In the genomic region with DNA sequence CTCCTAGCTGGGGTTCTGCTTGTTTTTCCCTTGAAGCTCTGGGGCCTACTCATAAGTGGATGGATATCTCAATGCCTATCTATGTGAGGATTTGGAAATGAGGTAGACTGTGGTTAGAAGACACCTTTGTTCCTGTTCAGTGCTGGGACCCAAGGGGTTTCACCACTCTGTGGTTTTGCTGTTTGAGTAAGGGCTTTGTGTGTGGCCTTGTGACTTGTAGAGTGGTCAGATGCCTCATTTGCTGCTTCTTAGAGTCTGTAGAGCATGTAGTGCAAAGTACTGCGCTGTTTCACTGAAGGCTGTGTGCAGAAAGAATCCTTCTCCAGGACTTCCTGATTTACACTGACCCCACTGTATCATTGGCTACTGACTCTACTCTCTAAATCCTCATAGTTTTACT, we compare ENCODE assay signal across 21 mouse cellular contexts.
DNase-seq lines count a peak whose midpoint lies in the region; ATAC-seq and TF ChIP-seq lines count a peak whose summit lies in the region.
"Had no signal": no experiment of that assay in that cellular context is flagged by ENCODE, and none has a peak within 500 bp of the region (broad histone marks: within the 10 kb centered on the region; RNA-seq: fewer than 3 reads in every experiment).

No protein-coding gene starts in this region.

- H3K4me3 ChIP-seq in forebrain, postnatal 0 days (ENCODE audit: low read depth, low read length), result no peak overlapping the region
- H3K4me3 ChIP-seq: embryonic facial prominence, embryonic 13.5 days; heart, embryonic 12.5 days; hindbrain, embryonic 12.5 days; kidney, embryonic 15.5 days; limb, embryonic 15.5 days; midbrain, embryonic 10.5 days had no signal

- H3K36me3 ChIP-seq in forebrain, postnatal 0 days (ENCODE audit: insufficient read depth), result no peaks in the 10 kb centered on the region
- H3K36me3 ChIP-seq: embryonic facial prominence, embryonic 13.5 days; heart, embryonic 12.5 days; hindbrain, embryonic 12.5 days; kidney, embryonic 15.5 days; limb, embryonic 15.5 days; midbrain, embryonic 10.5 days had no signal

- DNase-seq in cerebellum, adult 9-10 months, result peak; percentile 26
- no peak for DNase-seq in cerebellum, adult 8-10 months
- DNase-seq in 416B (ENCODE audit: low read depth) (peak; percentile 77), Patski (ENCODE audit: low read depth, low spot score) (peak; percentile 35)
- DNase-seq in adrenal gland, adult 8-10 months, result no peak
- no peak for DNase-seq in forebrain, postnatal 0 days
- DNase-seq: adrenal gland, postnatal 36 days; B cell, adult 2 months; heart, postnatal 14 days; kidney, postnatal 4 days; lung, adult 2 months; lung, postnatal 36 days; retina, postnatal 1 day; thymus, postnatal 14 days had no signal

- in situ Hi-C loops in Patski (cut with MboI; ENCODE audit: low pct_unique_long_range_greater_than_20kb), result no loop called here

- H3K27me3 ChIP-seq in Patski, result no peaks in the 10 kb centered on the region
- H3K27me3 ChIP-seq in forebrain, postnatal 0 days (ENCODE audit: insufficient read depth, low read length), result no peaks in the 10 kb centered on the region
- H3K27me3 ChIP-seq: embryonic facial prominence, embryonic 13.5 days; heart, embryonic 12.5 days; hindbrain, embryonic 12.5 days; kidney, embryonic 15.5 days; limb, embryonic 15.5 days had no signal

- H3K27ac ChIP-seq in forebrain, postnatal 0 days (ENCODE audit: low read depth, low read length), result no peak overlapping the region
- H3K27ac ChIP-seq: embryonic facial prominence, embryonic 13.5 days; hindbrain, embryonic 12.5 days; kidney, embryonic 15.5 days; midbrain, embryonic 10.5 days had no signal

- POLR2A ChIA-PET in Patski (lab: Charles Lee), result no interaction called here

- WGBS in forebrain, postnatal 0 days, result 97% methylated on average over 1 of the region's 1 CpGs

- H3K9me3 ChIP-seq in forebrain, postnatal 0 days (ENCODE audit: low read length), result no peaks in the 10 kb centered on the region
- H3K9me3 ChIP-seq: embryonic facial prominence, embryonic 13.5 days; heart, embryonic 12.5 days; hindbrain, embryonic 12.5 days; kidney, embryonic 15.5 days; limb, embryonic 15.5 days; midbrain, embryonic 10.5 days had no signal

- H3K4me1 ChIP-seq in forebrain, postnatal 0 days (ENCODE audit: insufficient read depth), result no peaks in the 10 kb centered on the region
- H3K4me1 ChIP-seq: embryonic facial prominence, embryonic 13.5 days; heart, embryonic 12.5 days; hindbrain, embryonic 12.5 days; kidney, embryonic 15.5 days; limb, embryonic 15.5 days had no signal

- peak; percentile 69 for ATAC-seq in Patski
- ATAC-seq in megakaryocyte progenitor cell, adult 5-6 weeks (replicated peaks; ENCODE audit: poor library complexity), result peak; percentile 85
- ATAC-seq in forebrain, postnatal 0 days, result no peak

- CTCF ChIA-PET in Patski (lab: Charles Lee), result interaction anchor here (1.0 kb wide), 1 partner anchor 54 kb away, joined by 3 read pairs; no protein-coding TSS in a partner anchor

- H3K9ac ChIP-seq in forebrain, postnatal 0 days, result no peak overlapping the region
- H3K9ac ChIP-seq: embryonic facial prominence, embryonic 13.5 days; heart, embryonic 12.5 days; hindbrain, embryonic 12.5 days; kidney, embryonic 15.5 days; limb, embryonic 15.5 days had no signal

- no peak overlapping the region for H3K4me2 ChIP-seq in forebrain, postnatal 0 days (ENCODE audit: low read depth)
- H3K4me2 ChIP-seq: embryonic facial prominence, embryonic 13.5 days; heart, embryonic 12.5 days; hindbrain, embryonic 12.5 days; kidney, embryonic 15.5 days; limb, embryonic 15.5 days had no signal

- TF ChIP-seq CTCF in Patski (IDR thresholded peaks at IDR 0.05), result no peak
- TF ChIP-seq CTCF in forebrain, postnatal 0 days (IDR thresholded peaks at IDR 0.05; ENCODE audit: low read depth), result no peak

Comparison
In these comparisons a context has a peak if more than half of its experiments do, and no peak if none do; other contexts are left out.
1. DNase-seq: peak in cerebellum, adult 9-10 months (single experiment), 416B (single experiment) and Patski (single experiment); none in cerebellum, adult 8-10 months (single experiment), adrenal gland, adult 8-10 months (single experiment) and forebrain, postnatal 0 days (single experiment).